Mouse (Mus musculus) layer of hippocampus, adult 9-10 months (tissue): ENCODE data around the gene Cacna1c.

ENCODE experiments used
- DNase-seq: peaks from one replicate; pipeline ENCODE4 v3.0.0; 2022; ENCODE audit warnings: low spot score

Gene Cacna1c

DNA sequence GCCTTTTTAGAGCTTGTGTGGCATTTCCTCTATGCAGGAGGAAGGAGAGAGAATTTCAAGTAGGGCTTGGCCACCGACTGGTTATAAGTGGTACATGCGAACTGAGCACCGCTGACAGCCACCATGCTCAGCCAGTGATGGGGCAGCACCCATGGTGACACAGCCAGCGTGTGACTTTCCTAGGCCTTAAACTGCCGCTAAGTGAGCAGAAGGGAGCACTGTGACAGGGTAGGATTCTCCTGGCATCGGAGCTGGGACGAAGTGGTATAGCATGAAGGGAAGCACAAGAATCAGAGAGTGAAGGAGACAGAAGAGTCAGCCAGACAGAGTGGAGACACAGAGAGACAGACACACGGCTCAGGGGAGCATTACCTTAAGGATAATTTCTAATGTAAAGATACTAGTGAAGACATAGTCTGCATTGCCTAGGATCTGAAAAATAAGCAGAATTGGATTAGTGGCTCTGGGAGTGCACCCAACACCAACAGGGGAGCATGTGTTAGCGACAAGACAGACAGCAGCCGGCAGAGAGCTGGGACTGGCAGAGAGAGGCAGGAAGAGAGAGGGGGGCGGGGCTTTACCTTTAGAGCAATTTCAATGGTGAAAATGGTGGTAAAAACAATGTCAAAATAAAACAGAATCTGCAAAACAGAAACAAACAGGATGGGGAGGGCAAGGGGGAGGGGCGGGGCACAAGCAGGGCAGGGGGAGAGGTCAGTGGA, 522.1 kb downstream of the Cacna1c start:
- no peak for DNase-seq

DNA sequence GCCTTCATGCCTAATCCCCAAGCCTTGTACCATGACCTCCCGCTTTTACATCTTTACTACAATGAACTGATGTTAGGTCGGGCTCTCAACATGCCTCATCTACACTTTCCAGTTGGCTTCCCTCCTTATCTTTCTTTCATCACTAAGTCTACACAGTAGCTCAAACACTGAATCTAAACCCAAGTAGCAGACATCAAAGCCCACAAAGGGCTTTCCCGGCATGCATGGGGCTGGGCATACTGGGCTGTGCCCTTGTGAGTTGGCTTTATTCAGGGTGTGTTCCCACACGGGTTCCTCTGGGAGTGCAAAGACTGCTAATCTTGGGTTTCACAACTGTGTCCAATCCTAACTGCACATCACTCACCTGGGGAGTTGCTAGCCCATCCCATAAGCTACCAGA, 542.9 kb downstream of the Cacna1c start:
- no peak for DNase-seq

DNA sequence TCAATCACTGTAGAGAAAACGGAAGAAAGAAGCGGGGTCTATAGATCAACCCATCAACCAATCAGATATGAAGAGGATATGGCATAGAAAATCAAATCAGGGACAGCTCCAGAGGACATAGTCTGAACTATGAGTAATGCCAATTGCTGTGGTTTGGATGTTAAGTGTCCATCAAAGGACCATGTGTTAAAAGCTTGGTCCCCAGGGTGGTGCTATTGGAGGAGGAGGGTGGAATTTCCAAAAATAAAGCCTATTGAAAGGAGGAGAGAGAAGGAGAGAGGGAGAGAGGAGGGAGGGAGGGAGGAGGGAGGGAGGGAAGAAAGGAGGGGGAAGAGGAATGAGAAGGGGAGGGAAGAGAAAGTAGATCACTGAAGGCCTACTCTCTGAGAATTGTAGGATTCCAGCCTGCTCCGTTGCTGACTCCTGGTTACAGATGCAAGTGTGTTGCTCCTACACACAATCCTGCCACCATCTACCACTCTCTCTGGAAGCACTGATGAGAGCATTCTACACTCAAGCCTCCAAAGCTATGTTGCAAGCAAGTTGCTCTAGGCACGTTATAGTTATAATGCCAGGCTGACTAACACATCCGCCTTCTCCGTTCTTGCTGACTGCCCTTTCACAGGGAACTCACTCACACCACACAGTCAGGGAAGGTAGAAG, 547.0 kb downstream of the Cacna1c start:
- no peak for DNase-seq

DNA sequence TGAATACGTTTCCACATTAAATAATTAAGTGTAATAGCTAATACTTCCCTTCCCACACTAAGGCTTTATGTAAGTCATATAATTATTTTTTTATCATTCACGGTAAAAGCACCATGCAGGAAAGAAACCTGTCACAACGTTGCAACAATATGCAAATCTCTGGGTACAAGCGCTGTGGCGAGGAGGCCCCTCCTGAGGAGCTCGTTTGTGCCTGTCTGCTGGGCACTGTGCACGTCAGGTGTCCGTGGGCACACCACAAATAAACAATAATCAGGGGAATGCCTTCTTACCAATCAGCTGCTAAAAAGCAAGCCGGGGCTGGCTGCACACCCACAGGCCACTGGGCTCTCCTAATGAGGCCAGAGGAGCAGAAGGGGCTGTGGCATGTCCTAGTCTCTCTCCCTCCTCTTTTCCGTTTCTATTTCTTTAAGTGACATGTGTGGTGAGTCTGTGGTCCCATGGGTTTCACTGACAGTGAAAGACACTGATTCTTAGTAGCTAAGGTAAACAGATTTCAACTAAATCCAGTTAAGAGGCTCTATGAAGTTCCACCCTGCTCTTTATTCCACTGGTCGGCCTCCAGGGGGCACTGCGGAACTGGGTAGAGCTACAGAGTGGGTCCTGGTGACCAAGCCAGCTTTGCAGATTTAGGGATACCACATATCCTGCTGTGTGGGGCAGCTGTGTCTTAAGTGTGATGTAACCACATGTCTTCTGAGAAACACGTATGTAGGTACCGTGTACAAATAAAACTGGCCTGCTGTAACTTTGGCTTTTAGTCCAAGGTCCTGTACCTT, 549.8 kb downstream of the Cacna1c start:
- DNase-seq = no peak

DNA sequence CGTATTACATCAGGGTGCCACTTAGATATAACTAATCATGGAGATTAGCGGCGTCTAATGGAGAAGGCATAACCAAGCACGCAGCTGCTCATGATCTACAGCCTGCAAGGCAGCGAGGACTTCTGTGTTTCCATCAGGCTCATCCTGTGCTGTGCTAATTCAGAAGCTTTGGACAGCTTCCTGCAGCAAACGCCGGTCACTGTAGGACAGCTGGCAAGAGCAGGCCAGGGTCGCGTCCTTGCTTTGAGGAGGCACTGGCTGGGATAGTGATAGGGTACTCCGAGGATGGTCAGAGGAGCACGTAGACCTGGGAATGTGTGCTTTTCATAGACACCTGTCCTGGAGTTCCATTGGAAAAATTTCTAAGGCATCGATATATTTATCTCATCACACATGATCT, 551.4 kb downstream of the Cacna1c start:
- DNase-seq = no peak

DNA sequence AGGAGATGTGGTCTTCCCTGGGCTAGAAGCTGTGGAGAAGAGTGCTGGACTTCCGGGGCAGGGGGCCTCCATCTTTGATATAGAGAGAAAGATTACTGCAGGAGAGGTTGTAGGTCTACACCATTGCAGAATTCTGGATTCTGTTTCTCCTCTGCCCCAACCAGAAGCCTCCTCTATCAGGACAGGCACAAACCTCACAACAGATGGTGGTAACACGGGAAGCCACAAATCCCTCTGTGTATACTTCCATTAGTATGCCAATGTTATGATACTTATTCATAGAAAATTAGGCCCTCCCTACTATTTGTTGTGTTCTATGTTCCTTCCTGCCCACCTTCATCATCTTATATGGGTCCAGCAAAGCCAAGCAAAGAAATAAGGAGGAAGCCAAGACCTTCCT, 552.7 kb downstream of the Cacna1c start:
- DNase-seq = no peak

DNA sequence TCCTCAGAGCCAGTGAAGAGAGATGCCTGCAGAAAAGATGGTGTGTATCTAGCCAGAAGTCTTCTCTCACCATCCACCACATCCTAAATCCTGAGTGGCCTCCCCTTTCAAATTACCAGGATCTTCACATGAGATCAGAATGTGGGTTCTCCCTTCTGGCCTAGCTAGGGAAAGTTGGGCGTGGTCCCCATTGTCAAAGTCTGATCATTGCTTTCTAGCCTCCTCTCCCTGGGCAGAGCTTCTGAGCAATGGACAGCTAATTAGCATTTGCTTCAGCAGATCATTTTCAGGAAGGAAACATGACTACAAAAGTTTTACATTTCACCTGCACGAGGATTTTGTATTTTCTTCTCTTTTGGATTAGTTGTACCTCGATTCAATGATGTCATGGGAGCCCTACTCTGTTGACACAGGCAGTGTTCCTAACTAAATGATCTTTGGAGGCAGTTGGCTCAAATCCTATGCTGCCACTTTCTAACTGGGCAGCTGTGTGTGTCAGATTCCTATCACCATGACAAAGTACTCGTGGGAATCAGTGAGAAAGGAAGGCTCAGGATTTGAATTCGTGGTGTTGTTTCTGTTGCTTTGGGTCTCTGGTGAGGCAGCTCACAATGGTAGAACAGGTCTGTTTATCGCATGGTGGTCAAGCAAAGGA, 554.4 kb downstream of the Cacna1c start:
- DNase-seq = no peak

DNA sequence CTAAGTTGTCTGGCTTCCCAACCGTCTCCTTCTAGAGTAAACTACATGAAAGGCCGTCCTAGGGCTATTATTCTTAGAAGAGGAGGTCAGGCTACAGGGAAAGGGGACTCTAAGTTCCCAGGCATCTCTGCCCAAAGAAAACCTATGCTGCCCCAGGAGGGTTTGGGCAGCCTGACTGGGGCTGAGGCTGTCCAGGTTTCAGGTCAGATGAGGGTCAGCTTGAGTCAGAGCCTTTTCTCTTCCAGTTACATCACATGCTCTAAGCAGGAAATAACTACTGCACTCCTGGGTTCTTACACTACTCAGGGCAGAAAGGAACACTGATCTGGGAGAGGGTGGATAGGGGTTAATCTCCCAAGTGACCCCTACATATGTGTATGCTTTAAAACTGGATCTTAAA, 556.4 kb downstream of the Cacna1c start:
- no peak for DNase-seq

DNA sequence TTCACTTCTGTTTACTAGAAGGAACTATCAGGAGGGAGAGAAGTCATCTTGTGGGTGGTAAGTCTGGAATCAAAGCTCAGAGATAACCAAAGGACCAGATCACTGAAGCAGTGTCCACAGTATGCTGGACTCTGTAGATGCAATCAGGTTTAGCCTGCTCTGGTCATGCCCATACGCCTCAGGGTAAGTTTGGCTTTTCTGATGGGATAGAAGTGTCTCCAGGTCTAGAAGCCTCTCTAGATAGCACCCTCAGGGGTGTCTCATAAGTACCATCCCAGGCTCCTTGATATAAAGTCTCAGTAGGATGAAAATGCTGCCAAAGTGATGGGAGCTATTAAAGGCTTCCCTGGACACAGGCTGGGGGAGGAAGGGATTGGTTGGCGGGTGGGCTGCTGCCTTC, 557.3 kb downstream of the Cacna1c start:
- DNase-seq = no peak

DNA sequence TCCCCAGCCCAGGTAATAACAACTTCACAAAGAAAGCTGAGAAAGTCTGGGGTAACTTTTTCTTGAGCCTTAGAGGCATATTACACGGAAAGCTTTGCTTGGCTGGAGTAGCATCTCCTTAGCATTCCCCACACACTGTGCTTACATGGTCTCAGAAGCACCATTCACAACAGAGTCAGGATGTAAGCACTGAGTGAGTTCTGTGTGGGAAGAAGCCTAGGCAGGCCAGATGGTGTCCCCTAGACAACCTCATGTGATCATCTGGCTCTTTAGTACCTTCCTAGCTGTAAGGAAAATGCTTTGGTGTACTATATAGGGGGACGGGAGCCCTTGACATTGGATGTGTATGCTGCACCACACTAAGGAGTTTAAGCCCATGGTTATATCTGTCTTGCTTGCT, 563.7 kb downstream of the Cacna1c start:
- no peak for DNase-seq

DNA sequence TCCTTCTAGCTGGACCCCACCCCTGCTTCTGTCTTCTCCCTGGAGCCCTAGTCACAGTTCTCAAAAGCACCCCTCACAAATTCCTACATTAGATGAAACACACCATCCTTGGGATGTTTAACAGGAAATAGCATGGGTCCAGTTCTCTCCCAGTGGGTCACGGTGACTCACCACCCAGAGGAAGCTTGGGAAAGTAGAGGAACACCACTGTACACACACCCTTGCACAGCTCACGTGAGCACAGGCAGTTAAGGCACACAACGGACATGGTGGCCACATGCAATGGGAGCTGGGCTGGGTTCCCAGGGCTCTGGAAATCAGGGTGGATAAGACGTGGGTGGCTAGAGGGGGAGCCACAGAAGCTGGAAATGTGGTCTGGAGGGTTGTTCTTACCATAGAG, 566.2 kb downstream of the Cacna1c start:
- no peak for DNase-seq

DNA sequence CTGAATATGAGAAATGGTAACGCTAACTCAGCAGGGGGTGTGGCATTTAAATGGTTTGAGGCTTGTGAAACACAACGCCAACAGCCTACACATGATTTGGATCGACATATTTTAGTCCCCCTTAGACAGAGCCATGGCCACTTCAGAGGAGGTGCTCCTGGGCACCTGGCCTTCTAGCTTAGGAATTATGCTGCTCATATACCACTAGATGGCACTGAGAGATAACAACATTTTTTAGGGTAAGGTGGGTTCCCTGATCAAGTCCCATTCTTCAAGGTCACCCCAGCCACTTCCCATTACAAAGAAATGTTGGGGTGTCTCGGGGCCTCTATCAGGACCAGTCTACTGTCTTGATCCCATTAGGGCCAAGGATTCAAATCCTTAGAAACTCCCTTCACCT, 570.0 kb downstream of the Cacna1c start:
- no peak for DNase-seq

DNA sequence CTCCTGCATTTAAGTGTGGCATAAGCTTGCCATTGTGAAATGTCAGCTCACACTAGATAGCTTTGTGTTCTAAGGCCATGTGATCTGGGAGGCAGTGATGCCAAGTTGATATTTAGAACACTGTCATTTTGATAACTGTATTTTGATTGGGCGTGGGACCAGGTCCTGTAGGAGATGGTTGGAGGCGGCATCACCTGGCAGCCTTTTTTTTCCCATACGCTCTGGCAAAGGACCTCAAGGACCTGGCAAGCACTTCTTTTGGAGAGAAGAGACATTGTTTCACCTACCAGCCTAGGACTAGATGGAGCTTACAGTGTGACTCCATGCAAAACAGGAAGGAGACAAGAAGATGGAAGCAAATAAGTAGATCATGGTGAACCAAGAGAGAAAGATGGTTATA, 572.6 kb downstream of the Cacna1c start:
- DNase-seq = no peak

DNA sequence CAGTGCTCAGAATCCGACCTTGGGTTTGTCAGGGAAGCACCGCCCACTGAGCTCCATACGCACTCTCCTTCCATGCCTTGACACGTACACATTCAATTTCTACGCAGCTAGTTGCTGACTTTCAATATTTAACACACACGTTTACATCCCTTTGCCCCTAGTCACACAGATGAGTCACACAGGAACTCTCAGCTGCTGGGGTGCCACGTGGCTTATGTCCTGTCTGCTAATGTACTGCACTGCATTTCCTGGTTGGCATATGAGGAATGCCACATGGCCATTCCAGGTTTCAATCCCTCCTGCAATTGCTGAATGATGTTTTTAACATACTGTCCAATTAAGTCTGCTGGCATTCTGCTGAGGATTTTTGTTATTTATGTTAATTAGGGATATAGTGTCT, 574.4 kb downstream of the Cacna1c start:
- DNase-seq = no peak

DNA sequence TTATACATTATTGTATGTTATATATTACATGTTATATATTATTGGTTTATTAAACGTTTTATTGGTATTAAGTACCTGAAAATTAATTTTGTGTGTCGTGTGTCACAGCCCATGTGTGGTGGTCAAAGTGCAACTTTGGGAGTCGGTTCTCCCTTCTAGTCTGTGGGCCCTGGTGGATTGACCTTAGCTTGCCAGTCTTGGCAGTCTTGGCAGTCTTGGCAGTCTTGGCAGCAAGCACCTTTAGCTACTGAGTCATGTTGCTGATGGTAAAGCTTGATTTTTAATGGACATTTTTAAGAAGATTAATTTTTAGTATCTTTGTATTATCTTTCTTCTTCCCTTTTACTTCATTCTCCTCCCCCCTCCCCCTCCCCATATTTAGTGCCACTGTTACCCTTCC, 574.8 kb downstream of the Cacna1c start:
- DNase-seq = no peak

DNA sequence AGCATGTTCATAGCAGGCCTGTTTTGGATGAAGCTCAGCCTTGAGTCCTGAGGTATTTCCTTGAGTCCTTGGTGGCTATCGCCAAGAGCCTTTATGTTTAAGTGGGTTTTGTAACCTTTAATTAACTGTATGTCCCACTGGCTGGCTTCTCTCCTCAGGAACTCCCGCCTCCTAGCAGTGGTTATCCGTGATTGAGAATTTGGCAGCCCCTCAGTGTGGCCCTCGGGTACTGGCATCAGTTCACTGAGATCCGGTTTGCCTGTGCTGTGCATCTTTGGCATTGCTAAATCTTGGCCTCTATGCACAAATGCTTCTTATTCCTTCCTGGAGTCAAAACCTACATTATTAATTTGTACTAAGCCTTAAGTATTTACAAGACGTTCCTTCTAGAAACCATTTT, 587.3 kb downstream of the Cacna1c start:
- no peak for DNase-seq

DNA sequence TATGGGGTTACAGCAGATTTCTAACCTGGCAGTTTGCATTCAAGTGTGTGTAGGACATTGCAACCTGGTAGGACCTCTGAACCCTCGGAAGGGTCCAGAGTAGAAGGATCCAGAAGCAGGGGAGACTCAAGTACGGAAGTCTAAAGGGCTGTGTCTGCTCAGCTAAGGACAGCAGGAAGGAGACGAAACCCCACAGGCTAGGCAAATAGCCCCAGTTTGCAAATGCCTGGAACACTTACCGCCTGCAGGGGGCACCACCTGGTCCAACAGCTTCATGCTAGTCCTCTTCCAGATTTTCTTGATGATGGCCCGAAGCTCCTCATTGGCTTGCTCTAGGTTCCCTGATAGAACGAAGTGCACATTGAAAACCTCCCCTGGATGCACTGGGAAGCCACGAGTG, 590.2 kb downstream of the Cacna1c start:
- DNase-seq = no peak

DNA sequence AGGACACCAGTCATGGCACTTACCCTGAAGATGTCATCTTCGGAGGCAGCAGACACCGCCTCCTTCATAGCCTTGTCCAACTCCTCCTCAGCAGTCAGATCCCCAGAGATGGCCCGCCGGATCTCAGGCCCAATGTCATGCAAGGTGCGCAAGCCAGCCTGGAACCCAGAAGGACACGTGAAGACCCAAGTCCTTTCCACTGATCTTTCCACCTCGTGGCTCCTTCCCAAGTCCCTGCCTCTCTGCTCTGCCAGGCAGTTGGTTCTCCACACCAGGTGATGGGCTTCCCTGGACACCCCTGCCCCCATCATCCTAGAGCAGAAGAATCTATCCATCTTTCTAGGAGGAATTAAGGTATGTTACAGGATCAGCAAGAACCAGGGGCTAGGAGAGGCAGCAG, 592.4 kb downstream of the Cacna1c start:
- DNase-seq = no peak

DNA sequence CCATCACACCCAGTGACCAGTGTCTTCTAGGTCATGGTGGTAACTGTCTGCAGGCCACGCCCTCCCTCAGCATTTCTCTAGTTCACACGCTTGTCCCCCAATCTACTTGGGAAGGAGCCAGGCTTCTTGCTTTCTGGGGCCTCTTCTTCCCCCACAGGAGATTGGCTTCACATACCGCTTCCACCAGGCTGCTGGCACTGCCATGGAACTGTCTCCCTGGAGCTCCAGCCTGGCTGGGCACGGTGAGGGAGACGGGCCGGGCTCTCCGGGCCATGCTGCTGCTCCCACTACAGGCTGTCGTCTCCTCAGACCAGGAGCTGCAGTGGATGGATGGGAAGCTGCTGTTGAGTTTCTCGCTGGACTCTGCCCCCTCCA, 600.5 kb downstream of the Cacna1c start:
- no peak for DNase-seq

DNA sequence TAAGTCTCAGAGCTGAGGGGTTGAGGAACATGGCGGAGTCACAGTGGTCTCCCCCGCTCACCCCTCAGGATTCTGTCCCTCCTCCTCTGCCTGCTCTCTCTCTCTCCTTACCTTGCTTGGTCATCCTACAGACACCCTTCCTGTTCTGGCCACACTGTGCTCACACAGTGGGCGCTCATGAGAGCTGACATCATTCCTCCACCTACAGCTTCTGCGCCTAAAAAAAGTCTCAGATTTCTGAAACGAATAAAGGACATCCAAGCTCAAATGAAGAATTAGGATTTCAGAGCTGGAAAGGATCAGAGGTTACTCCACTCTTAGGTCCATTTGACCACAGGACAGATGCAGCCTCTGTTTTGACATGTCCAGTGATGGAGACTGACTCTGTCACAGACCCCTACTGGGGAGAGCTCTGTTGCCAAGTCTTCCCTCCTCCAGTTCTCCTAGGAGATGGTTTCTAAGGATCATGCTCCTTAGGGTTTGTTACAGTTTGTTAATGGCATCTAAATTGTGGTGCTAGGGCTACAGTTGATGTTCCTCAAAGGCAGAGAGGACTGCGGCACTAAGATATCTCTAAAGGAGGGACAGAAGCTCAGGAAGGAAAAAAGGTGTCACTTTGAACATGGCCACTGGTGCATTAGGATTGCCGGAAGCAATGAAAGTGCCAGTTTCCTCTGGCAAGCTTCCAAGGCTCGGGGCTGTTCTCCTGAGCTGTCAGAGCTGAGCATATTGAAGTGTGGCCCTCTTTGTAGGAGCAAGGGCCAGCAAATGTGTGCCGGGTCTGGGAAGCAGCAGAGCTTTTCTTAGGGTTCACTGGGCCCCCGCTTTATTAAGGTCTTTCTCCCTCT, 601.2 kb downstream of the Cacna1c start:
- DNase-seq = no peak

DNA sequence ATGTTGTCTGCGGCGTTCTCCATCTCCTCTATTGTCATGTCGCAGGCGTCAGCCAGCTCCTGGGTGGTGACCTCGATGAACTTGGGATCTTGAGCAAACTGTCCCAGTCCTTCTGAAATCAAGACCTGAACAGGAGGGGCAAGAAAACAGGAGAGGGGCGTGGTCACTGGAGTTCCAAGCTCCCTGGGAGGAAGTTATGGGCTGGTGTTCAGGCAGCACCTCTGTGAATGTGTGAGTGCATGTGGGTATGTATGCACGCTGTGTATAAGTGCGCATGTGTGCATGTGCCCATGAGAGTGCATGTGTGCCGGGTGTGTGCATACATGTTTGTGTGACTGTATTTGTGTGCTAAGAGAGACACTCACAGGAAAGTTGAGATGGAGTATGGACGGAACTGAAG, 602.1 kb downstream of the Cacna1c start:
- DNase-seq = no peak
